28 mouse cellular contexts compared by ENCODE assay signal in the genomic region with DNA sequence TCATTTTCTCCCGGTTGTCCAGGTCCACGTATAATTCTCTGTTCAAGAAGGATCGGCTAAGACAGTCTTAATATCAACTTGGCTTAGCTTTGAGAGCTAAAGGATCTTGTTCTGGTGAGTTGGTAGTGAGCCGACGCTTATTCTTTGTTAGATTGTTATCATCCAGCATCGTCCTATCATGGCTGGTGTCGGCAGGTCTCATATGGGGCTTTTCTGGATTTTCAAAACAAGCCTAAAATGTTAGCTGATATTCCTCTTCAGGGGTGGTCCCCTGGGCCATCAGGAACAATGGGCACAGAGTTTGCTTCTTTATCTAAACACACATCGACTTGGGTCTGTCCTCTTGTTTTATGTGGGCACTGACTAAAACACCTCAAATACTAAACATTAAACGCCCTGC.
DNase-seq lines count a peak whose midpoint lies in the region; ATAC-seq and TF ChIP-seq lines count a peak whose summit lies in the region.
"Had no signal": no experiment of that assay in that cellular context is flagged by ENCODE, and none has a peak within 500 bp of the region (broad histone marks: within the 10 kb centered on the region; RNA-seq: fewer than 3 reads in every experiment).

No protein-coding gene starts in this region.

- no peak overlapping the region for H3K4me2 ChIP-seq in hindbrain, embryonic 12.5 days (replicated peaks)
- H3K4me2 ChIP-seq in hindbrain, postnatal 0 days (ENCODE audit: low read depth, low read length), result no peak overlapping the region
- H3K4me2 ChIP-seq in limb, embryonic 13.5 days (replicated peaks), result no peak overlapping the region
- H3K4me2 ChIP-seq in midbrain, embryonic 16.5 days (ENCODE audit: low read length), result no peak overlapping the region
- H3K4me2 ChIP-seq: forebrain, embryonic 13.5 days; heart, embryonic 11.5 days; heart, embryonic 15.5 days; intestine, embryonic 15.5 days had no signal

- intact Hi-C loops in left cerebral cortex, postnatal 25 days (cut with DNase I), result loop anchor here (10.0 kb wide), 2 partner anchors 1097 to 1717 kb away; no protein-coding TSS in a partner anchor

- 84% methylated on average over 9 of the region's 9 CpGs for WGBS in hindbrain, embryonic 12.5 days
- WGBS in hindbrain, postnatal 0 days, result 87% methylated on average over 9 of the region's 9 CpGs
- 73% methylated on average over 9 of the region's 9 CpGs for WGBS in limb, embryonic 13.5 days
- WGBS in limb, embryonic 10.5 days, result 85% methylated on average over 9 of the region's 9 CpGs
- 79% methylated on average over 9 of the region's 9 CpGs for WGBS in embryonic facial prominence, embryonic 10.5 days
- 82% methylated on average over 9 of the region's 9 CpGs for WGBS in midbrain, embryonic 16.5 days

- peak overlapping the region; percentile 70; the same call in 1 of the 2 replicates for H3K27ac ChIP-seq in hindbrain, embryonic 12.5 days
- H3K27ac ChIP-seq in hindbrain, postnatal 0 days, result no peak overlapping the region
- H3K27ac ChIP-seq in limb, embryonic 13.5 days, result peak overlapping the region; percentile 18; the same call in 1 of the 2 replicates
- no peak overlapping the region for H3K27ac ChIP-seq in limb, embryonic 10.5 days
- peak overlapping the region; percentile 61; the same call in 1 of the 2 replicates for H3K27ac ChIP-seq in embryonic facial prominence, embryonic 10.5 days (replicated peaks)
- H3K27ac ChIP-seq in midbrain, embryonic 16.5 days (ENCODE audit: low read length), result peak overlapping the region; percentile 63
- H3K27ac ChIP-seq: embryonic facial prominence, embryonic 13.5 days; forebrain, embryonic 13.5 days; heart, embryonic 15.5 days; hindbrain, embryonic 10.5 days; intestine, embryonic 15.5 days had no signal

- no peak overlapping the region for H3K4me3 ChIP-seq in hindbrain, embryonic 12.5 days
- no peak overlapping the region for H3K4me3 ChIP-seq in hindbrain, postnatal 0 days (ENCODE audit: low read length)
- no peak overlapping the region for H3K4me3 ChIP-seq in limb, embryonic 13.5 days
- no peak overlapping the region for H3K4me3 ChIP-seq in limb, embryonic 10.5 days
- H3K4me3 ChIP-seq in embryonic facial prominence, embryonic 10.5 days, result no peak overlapping the region
- no peak overlapping the region for H3K4me3 ChIP-seq in midbrain, embryonic 16.5 days (ENCODE audit: low read depth, low read length)
- H3K4me3 ChIP-seq: embryonic facial prominence, embryonic 13.5 days; erythroblast, embryonic 14.5 days; forebrain, embryonic 13.5 days; heart, embryonic 15.5 days; hindbrain, embryonic 10.5 days; intestine, embryonic 15.5 days had no signal

- peaks cover 46% of the 10 kb centered on the region for H3K4me1 ChIP-seq in hindbrain, embryonic 12.5 days
- H3K4me1 ChIP-seq in hindbrain, postnatal 0 days (ENCODE audit: insufficient read depth, low read length), result no peaks in the 10 kb centered on the region
- peaks cover 66% of the 10 kb centered on the region for H3K4me1 ChIP-seq in limb, embryonic 13.5 days
- H3K4me1 ChIP-seq in limb, embryonic 10.5 days, result peaks cover 60% of the 10 kb centered on the region
- H3K4me1 ChIP-seq in embryonic facial prominence, embryonic 10.5 days, result peaks cover 55% of the 10 kb centered on the region
- peaks cover 44% of the 10 kb centered on the region for H3K4me1 ChIP-seq in midbrain, embryonic 16.5 days (ENCODE audit: control insufficient read depth, insufficient read depth, low read length)
- H3K4me1 ChIP-seq: heart, embryonic 15.5 days had no signal

- no peak overlapping the region for H3K9ac ChIP-seq in hindbrain, embryonic 12.5 days
- no peak overlapping the region for H3K9ac ChIP-seq in hindbrain, postnatal 0 days (replicated peaks; ENCODE audit: low read length)
- no peak overlapping the region for H3K9ac ChIP-seq in limb, embryonic 13.5 days
- H3K9ac ChIP-seq in midbrain, embryonic 16.5 days (ENCODE audit: low read depth, low read length), result no peak overlapping the region
- H3K9ac ChIP-seq: embryonic facial prominence, embryonic 13.5 days; forebrain, embryonic 13.5 days; heart, embryonic 15.5 days; intestine, embryonic 15.5 days had no signal

- TF ChIP-seq CTCF in hindbrain, postnatal 0 days (IDR thresholded peaks at IDR 0.05; ENCODE audit: low read depth), result no peak

- H3K27me3 ChIP-seq in hindbrain, embryonic 12.5 days, result peaks cover 4% of the 10 kb centered on the region; the same call in 1 of the 2 replicates
- H3K27me3 ChIP-seq in hindbrain, postnatal 0 days (ENCODE audit: insufficient read depth, low read length), result no peaks in the 10 kb centered on the region; the same call in 1 of the 2 replicates
- H3K27me3 ChIP-seq in limb, embryonic 13.5 days, result peaks cover 5% of the 10 kb centered on the region; the same call in 1 of the 2 replicates
- H3K27me3 ChIP-seq in limb, embryonic 10.5 days (ENCODE audit: low read depth, poor library complexity, severe bottlenecking), result no peaks in the 10 kb centered on the region
- no peaks in the 10 kb centered on the region; the same call in 1 of the 2 replicates for H3K27me3 ChIP-seq in embryonic facial prominence, embryonic 10.5 days (replicated peaks; ENCODE audit: low read depth, poor library complexity, severe bottlenecking)
- no peaks in the 10 kb centered on the region for H3K27me3 ChIP-seq in midbrain, embryonic 16.5 days (ENCODE audit: control insufficient read depth, insufficient read depth, low read depth, low read length)
- H3K27me3 ChIP-seq: CH12.LX; intestine, embryonic 15.5 days had no signal

- no peak for DNase-seq in hindbrain, postnatal 0 days (ENCODE audit: low spot score)
- DNase-seq in limb, embryonic 10.5 days (ENCODE audit: low spot score), result no peak
- DNase-seq in embryonic facial prominence, embryonic 10.5 days (ENCODE audit: low spot score), result no peak
- DNase-seq in left cerebral cortex, postnatal 25 days (ENCODE audit: low spot score in 2 of 2), result no peak
- DNase-seq: adrenal gland, postnatal 10 days; adrenal gland, postnatal 36 days; B cell, adult 2 months; cerebellum, adult 18-20 months; cerebellum, adult 9-10 months; cerebellum, postnatal 14 days; gastrocnemius, postnatal 10 days; gastrocnemius, postnatal 36 days; heart, postnatal 10 days; heart, postnatal 36 days had no signal

- no peaks in the 10 kb centered on the region for H3K36me3 ChIP-seq in hindbrain, embryonic 12.5 days
- H3K36me3 ChIP-seq in hindbrain, postnatal 0 days (ENCODE audit: insufficient read depth, low read length), result no peaks in the 10 kb centered on the region
- no peaks in the 10 kb centered on the region for H3K36me3 ChIP-seq in limb, embryonic 13.5 days
- H3K36me3 ChIP-seq in limb, embryonic 10.5 days, result no peaks in the 10 kb centered on the region
- H3K36me3 ChIP-seq in embryonic facial prominence, embryonic 10.5 days (replicated peaks), result no peaks in the 10 kb centered on the region
- no peaks in the 10 kb centered on the region for H3K36me3 ChIP-seq in midbrain, embryonic 16.5 days (ENCODE audit: control insufficient read depth, insufficient read depth, low read length)
- H3K36me3 ChIP-seq: embryonic facial prominence, embryonic 13.5 days; G1E; heart, embryonic 15.5 days; hindbrain, embryonic 10.5 days; intestine, embryonic 15.5 days had no signal

- H3K9me3 ChIP-seq in hindbrain, embryonic 12.5 days (replicated peaks), result no peaks in the 10 kb centered on the region
- no peaks in the 10 kb centered on the region for H3K9me3 ChIP-seq in hindbrain, postnatal 0 days (ENCODE audit: low read length)
- H3K9me3 ChIP-seq in limb, embryonic 13.5 days, result no peaks in the 10 kb centered on the region
- H3K9me3 ChIP-seq in limb, embryonic 10.5 days (replicated peaks), result no peaks in the 10 kb centered on the region
- H3K9me3 ChIP-seq in embryonic facial prominence, embryonic 10.5 days, result no peaks in the 10 kb centered on the region
- H3K9me3 ChIP-seq in midbrain, embryonic 16.5 days (replicated peaks; ENCODE audit: control insufficient read depth, low read length, poor library complexity, severe bottlenecking), result no peaks in the 10 kb centered on the region
- H3K9me3 ChIP-seq: embryonic facial prominence, embryonic 13.5 days; forebrain, embryonic 13.5 days; heart, embryonic 15.5 days; hindbrain, embryonic 10.5 days; intestine, embryonic 15.5 days had no signal

- ATAC-seq in hindbrain, embryonic 12.5 days (ENCODE audit: low FRiP score), result no peak
- ATAC-seq in hindbrain, postnatal 0 days, result no peak
- ATAC-seq in limb, embryonic 13.5 days (ENCODE audit: low FRiP score, low read depth), result no peak
- no peak for ATAC-seq in midbrain, embryonic 16.5 days
- ATAC-seq: forebrain, embryonic 13.5 days; forebrain, embryonic 16.5 days; intestine, embryonic 15.5 days; Patski had no signal

Comparison
In these comparisons a context has a peak if more than half of its experiments do, and no peak if none do; other contexts are left out.
1. H3K27ac ChIP-seq: peak in hindbrain, embryonic 12.5 days (single experiment), limb, embryonic 13.5 days (single experiment), embryonic facial prominence, embryonic 10.5 days (single experiment) and midbrain, embryonic 16.5 days (single experiment); none in hindbrain, postnatal 0 days (single experiment) and limb, embryonic 10.5 days (single experiment).